Mouse (Mus musculus): ENCODE data around the gene Tra2a. TPM values are rescaled to one million over a fixed set of nuclear protein-coding genes. Genes with fewer than 3 reads are reported as not detected.

Gene Tra2a
- 138 and 166 TPM in 2 replicates for polyA plus RNA-seq (2011; ENCODE audit: insufficient read depth, insufficient read length, low replicate concordance, missing spikeins)

DNA sequence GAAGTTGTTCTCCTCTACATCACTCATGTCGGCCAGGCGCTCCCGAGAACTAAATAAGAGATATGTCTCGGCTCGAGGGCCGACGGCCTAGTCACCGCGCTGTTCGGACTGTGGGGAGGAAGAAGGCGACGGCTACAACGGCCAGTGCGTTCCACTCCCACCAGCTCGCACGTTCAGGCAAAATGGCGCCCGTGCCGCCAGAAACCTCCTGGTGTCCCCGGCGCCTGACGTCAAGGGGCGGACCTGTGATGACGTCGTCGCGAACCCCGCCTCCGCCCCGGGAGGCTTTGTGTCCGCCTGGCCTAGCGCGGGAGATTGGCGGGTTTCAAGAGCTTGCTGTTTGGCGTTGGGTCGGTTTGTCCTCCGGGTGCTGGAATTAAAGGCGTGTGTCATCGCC is at the start of gene Tra2a:
Tra2a (minus strand) TSS at position 187 of the 397 bp plus-strand sequence.
- WGBS, result under 1% methylated on average over 39 of the region's 39 CpGs
- H3K4me3 ChIP-seq (replicated peaks; ENCODE audit: control insufficient read depth, low read depth, low read length), result peak within 1 kb of the TSS; percentile 91
- no peaks in the 10 kb centered on the region; the same call in 1 of the 2 replicates for H3K4me1 ChIP-seq (ENCODE audit: control insufficient read depth, insufficient read depth, low read length)
- H3K27ac ChIP-seq (ENCODE audit: control insufficient read depth, insufficient read depth, low read depth, low read length, poor library complexity), result peak within 1 kb of the TSS; percentile 99
- TF ChIP-seq CTCF (IDR thresholded peaks at IDR 0.05; ENCODE audit: control insufficient read depth, insufficient read depth, low read length) (no peak), POLR2A (IDR thresholded peaks at IDR 0.05; ENCODE audit: borderline replicate concordance, control insufficient read depth, low read depth, low read length) (peak; percentile 98)

DNA sequence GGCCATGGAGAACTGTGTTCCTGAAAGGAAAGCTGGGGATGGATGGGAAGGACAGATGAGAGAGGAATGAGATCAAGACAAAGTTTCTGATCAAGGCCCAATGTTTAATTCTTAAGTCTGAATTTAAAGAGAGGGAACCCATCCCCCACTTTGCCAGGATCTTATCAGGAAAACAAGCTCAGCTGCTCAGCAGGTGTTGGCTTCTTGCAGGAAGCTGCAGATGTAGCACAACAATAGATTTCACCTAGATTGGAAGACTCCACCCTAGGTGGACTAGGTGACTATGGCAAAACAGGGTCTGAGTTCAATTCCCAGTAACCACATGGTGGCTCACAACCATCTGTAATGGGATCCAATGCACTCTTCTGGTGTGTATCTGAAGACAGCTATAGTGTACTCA is 34.5 kb upstream of the Tra2a start:
- Histone ChIP-seq H3K4me3 (replicated peaks; ENCODE audit: control insufficient read depth, low read depth, low read length) (no peak overlapping the region), H3K4me1 (ENCODE audit: control insufficient read depth, insufficient read depth, low read length) (no peaks in the 10 kb centered on the region), H3K27ac (ENCODE audit: control insufficient read depth, insufficient read depth, low read depth, low read length, poor library complexity) (no peak overlapping the region)
- no peak for TF ChIP-seq CTCF (IDR thresholded peaks at IDR 0.05; ENCODE audit: control insufficient read depth, insufficient read depth, low read length)
- no peak for TF ChIP-seq POLR2A (IDR thresholded peaks at IDR 0.05; ENCODE audit: borderline replicate concordance, control insufficient read depth, low read depth, low read length)

DNA sequence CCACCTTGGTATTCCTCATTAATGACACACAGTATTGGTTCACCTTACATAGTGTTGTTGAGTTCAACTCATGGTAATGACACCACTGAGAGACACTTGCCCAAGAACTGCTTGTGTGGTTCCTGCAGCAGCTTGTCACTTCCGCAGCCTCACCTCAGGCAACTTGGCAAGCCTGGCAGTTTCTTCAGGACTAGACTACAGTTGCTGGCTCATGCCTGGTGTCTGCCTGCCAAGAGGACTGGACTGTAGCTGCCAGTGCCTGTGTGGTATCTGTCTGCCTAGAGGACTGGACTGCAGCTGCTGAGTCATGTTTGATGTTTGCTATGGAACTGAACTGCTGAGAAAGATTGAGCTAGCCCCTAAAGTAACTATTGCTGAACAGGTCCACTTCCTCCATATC is 18.3 kb upstream of the Tra2a start:
- H3K27ac ChIP-seq (ENCODE audit: control insufficient read depth, insufficient read depth, low read depth, low read length, poor library complexity), result no peak overlapping the region
- H3K4me1 ChIP-seq (ENCODE audit: control insufficient read depth, insufficient read depth, low read length), result no peaks in the 10 kb centered on the region; the same call in 1 of the 2 replicates
- WGBS, result 50% methylated on average over 1 of the region's 1 CpGs
- no peak overlapping the region for H3K4me3 ChIP-seq (replicated peaks; ENCODE audit: control insufficient read depth, low read depth, low read length)
- TF ChIP-seq CTCF (IDR thresholded peaks at IDR 0.05; ENCODE audit: control insufficient read depth, insufficient read depth, low read length) (no peak), POLR2A (IDR thresholded peaks at IDR 0.05; ENCODE audit: borderline replicate concordance, control insufficient read depth, low read depth, low read length) (no peak)

DNA sequence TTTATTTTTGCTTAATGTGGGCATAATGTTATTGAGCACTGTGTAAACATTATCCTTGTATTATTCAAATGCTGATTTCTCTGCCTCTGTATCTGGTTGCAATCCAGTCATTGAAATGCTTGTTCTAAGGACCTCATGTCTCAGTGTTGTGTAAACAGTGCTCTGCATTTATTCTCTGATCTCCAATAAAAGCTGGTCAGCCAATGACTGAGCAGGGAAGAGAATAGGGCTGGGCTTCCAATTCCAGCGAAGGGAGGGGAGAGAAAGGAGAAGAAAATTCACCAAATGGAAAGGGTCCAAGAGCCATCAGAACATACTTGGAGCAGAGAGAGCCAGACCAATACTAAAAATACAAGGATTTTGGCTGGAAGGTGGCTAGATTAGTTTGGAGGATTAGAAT is 17.1 kb upstream of the Tra2a start:
- no peak overlapping the region for H3K27ac ChIP-seq (ENCODE audit: control insufficient read depth, insufficient read depth, low read depth, low read length, poor library complexity)
- TF ChIP-seq POLR2A (IDR thresholded peaks at IDR 0.05; ENCODE audit: borderline replicate concordance, control insufficient read depth, low read depth, low read length) (no peak), CTCF (IDR thresholded peaks at IDR 0.05; ENCODE audit: control insufficient read depth, insufficient read depth, low read length) (no peak)
- H3K4me1 ChIP-seq (ENCODE audit: control insufficient read depth, insufficient read depth, low read length), result no peaks in the 10 kb centered on the region; the same call in 1 of the 2 replicates
- H3K4me3 ChIP-seq (replicated peaks; ENCODE audit: control insufficient read depth, low read depth, low read length), result no peak overlapping the region
- 72% methylated on average over 1 of the region's 1 CpGs for WGBS

DNA sequence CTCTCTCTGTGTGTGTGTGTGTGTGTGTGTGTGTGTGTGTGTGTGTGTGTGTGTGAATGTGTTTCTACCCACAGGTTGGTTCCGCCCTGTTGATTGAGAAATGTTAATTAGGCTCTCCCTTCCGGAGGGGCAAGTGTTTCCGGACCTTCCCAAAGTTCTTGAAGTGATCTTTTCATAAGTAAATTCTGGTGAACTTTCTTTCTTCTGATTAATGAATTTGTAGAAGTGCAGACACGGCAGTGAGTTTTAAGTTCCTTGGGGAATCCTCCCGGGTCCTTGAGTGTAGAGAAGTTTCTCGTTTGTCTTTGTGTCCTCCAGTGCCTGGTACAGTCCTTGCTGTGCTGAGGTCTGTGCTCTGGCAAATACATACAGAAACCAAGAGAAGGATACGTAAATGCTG is 11.5 kb upstream of the Tra2a start:
- Histone ChIP-seq H3K4me3 (replicated peaks; ENCODE audit: control insufficient read depth, low read depth, low read length) (no peak overlapping the region), H3K27ac (ENCODE audit: control insufficient read depth, insufficient read depth, low read depth, low read length, poor library complexity) (no peak overlapping the region), H3K4me1 (ENCODE audit: control insufficient read depth, insufficient read depth, low read length) (no peaks in the 10 kb centered on the region)
- WGBS, result 77% methylated on average over 7 of the region's 7 CpGs
- no peak for TF ChIP-seq POLR2A (IDR thresholded peaks at IDR 0.05; ENCODE audit: borderline replicate concordance, control insufficient read depth, low read depth, low read length)
- TF ChIP-seq CTCF (IDR thresholded peaks at IDR 0.05; ENCODE audit: control insufficient read depth, insufficient read depth, low read length), result no peak

DNA sequence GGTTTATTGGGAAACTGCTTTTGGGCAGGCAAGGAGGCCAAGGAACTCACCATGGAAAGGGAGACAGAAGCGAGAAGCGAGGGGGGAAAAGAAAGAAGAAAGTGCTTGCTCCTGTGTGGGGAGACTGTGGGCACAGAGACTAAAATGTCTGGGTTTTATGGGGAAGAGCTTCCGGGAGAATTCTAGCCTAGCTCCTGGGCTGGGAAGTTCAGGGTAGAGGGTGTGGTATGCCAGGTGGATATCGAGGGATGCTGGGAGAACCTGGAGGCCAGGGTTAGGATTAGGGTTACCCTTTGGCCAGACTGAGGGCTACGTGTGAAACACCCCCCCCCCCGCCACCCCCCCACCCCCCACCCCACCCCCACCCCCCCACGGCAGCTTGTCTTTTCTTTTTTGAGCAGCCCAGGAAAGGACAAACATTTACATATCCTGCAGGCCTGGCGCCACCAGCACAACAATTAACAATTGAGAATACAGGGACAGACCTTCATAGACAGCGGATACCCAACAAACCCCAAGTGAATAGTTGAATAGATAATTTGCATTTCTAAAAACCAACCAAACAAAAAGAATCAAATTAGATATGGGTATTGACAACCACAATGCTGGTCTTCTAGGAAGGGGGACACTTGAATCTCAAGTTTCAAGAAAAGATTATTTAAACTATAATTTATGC is 10.7 kb upstream of the Tra2a start:
- 71% methylated on average over 9 of the region's 9 CpGs for WGBS
- Histone ChIP-seq H3K4me1 (ENCODE audit: control insufficient read depth, insufficient read depth, low read length) (no peaks in the 10 kb centered on the region), H3K27ac (ENCODE audit: control insufficient read depth, insufficient read depth, low read depth, low read length, poor library complexity) (no peak overlapping the region), H3K4me3 (replicated peaks; ENCODE audit: control insufficient read depth, low read depth, low read length) (no peak overlapping the region)
- TF ChIP-seq CTCF (IDR thresholded peaks at IDR 0.05; ENCODE audit: control insufficient read depth, insufficient read depth, low read length) (no peak), POLR2A (IDR thresholded peaks at IDR 0.05; ENCODE audit: borderline replicate concordance, control insufficient read depth, low read depth, low read length) (no peak)

DNA sequence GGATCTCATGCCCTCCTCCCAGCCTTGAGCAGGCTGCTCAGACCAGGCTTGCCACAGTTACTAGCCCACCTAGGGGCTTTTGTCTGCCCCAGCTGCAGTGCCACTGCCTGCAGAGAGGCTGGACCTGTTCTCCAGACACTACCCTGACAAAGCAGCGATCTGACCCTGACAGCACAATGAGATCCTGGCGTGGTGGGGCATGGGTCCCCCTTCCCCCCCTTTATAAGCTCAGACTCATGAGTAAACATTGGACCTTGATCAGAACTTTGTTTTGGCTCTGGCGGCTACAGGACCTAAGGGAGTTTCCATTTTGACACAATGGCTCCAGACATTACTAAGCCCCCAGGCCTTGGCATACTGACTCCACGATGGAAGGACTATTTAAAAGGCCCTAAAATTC is 10.1 kb upstream of the Tra2a start:
- Histone ChIP-seq H3K4me3 (replicated peaks; ENCODE audit: control insufficient read depth, low read depth, low read length) (no peak overlapping the region), H3K27ac (ENCODE audit: control insufficient read depth, insufficient read depth, low read depth, low read length, poor library complexity) (no peak overlapping the region), H3K4me1 (ENCODE audit: control insufficient read depth, insufficient read depth, low read length) (no peaks in the 10 kb centered on the region)
- TF ChIP-seq POLR2A (IDR thresholded peaks at IDR 0.05; ENCODE audit: borderline replicate concordance, control insufficient read depth, low read depth, low read length) (no peak), CTCF (IDR thresholded peaks at IDR 0.05; ENCODE audit: control insufficient read depth, insufficient read depth, low read length) (no peak)
- 71% methylated on average over 4 of the region's 4 CpGs for WGBS

DNA sequence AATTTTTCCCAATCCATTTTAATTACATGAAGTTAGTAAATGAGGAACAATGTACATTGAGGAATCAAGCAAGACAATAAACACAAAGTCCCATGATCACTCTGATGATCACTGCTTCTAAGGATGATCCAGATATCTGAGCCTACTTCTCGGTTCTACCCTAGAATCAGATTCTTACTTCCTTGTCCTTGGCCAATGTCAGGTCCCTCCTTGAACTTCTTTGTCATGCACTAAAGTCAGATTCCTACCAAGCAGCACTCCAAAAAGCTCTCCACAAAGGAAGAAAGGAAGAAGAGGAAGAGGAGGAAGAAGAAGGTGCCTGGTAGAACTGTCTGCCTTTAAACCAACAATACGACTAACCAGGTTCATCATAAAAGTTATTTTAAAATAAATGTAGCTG is 9.0 kb upstream of the Tra2a start:
- TF ChIP-seq POLR2A (IDR thresholded peaks at IDR 0.05; ENCODE audit: borderline replicate concordance, control insufficient read depth, low read depth, low read length) (no peak), CTCF (IDR thresholded peaks at IDR 0.05; ENCODE audit: control insufficient read depth, insufficient read depth, low read length) (no peak)
- H3K4me3 ChIP-seq (replicated peaks; ENCODE audit: control insufficient read depth, low read depth, low read length), result no peak overlapping the region
- no peaks in the 10 kb centered on the region for H3K4me1 ChIP-seq (ENCODE audit: control insufficient read depth, insufficient read depth, low read length)
- 69% methylated on average over 2 of the region's 2 CpGs for WGBS
- H3K27ac ChIP-seq (ENCODE audit: control insufficient read depth, insufficient read depth, low read depth, low read length, poor library complexity), result no peak overlapping the region
